In the genomic region with DNA sequence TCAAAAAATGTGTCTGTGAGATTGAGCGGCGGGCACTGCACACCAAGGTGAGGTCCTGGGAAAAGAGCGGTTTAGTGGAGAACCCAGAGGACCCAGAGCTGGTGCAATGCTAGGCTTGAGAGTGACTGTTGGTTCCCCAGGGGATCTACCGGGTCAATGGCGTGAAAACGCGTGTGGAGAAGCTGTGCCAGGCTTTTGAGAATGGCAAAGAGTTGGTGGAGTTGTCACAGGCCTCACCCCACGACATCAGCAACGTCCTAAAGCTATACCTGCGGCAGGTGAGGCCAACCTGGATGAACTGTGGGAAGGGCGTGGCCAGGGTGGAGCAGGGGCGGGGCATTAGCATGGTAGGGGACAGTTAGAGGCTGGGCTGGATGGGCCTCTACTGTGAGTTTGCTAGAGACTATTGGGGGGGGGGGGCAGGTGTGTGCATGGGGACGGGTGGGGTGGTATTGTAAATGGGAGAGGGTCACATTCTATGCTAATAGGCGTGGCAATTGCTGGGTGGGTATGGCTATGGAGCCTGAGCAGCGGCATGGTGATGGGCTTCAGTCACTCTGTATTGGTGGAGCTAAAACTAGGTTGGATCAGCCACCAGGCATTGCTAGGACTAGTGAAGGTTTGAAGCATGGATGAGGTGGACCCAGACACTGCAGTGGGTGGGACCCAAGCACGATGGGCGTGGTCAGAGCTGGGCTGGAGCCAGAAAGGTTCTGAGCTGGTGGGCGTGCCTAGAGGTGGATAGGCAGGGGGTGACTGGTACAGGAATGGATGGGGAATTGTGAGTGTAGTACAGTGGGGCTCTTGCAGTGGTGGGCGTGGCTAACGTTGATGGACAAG, we compare ENCODE assay signal across 14 mouse cellular contexts. TPM values are rescaled to one million over a fixed set of nuclear protein-coding genes. Genes with fewer than 3 reads are reported as not detected.
A peak's percentile ranks its signal among the peaks of the same experiment; 100 is the strongest.
DNase-seq lines count a peak whose midpoint lies in the region; ATAC-seq and TF ChIP-seq lines count a peak whose summit lies in the region.
"Had no signal": no experiment of that assay in that cellular context is flagged by ENCODE, and none has a peak within 500 bp of the region (broad histone marks: within the 10 kb centered on the region; RNA-seq: fewer than 3 reads in every experiment).

No protein-coding gene starts in this region.

- no peak overlapping the region for H3K9ac ChIP-seq in lung, embryonic 14.5 days
- no peak overlapping the region for H3K9ac ChIP-seq in ES-E14 (ENCODE audit: insufficient read depth, low read depth, low read length, poor library complexity, severe bottlenecking)
- H3K9ac ChIP-seq in intestine, embryonic 15.5 days: no peak overlapping the region
- no peak overlapping the region for H3K9ac ChIP-seq in stomach, embryonic 14.5 days (replicated peaks; ENCODE audit: low read depth, low read length)
- H3K9ac ChIP-seq: midbrain, embryonic 15.5 days had no signal

- no peak overlapping the region for H3K27ac ChIP-seq in lung, embryonic 14.5 days (ENCODE audit: low read depth)
- no peak overlapping the region for H3K27ac ChIP-seq in ES-E14 (ENCODE audit: insufficient read depth, low read depth, low read length, poor library complexity, severe bottlenecking)
- H3K27ac ChIP-seq in intestine, embryonic 15.5 days: no peak overlapping the region
- H3K27ac ChIP-seq in stomach, embryonic 14.5 days (ENCODE audit: low read length): no peak overlapping the region
- H3K27ac ChIP-seq: left cerebral cortex, adult 2 months; midbrain, embryonic 15.5 days had no signal

- H3K4me3 ChIP-seq in lung, embryonic 14.5 days (ENCODE audit: low read depth, low read length): no peak overlapping the region
- H3K4me3 ChIP-seq in ES-E14 (ENCODE audit: insufficient read depth in 1 of 2, low read depth in 1 of 2, low read length in 2 of 2, poor library complexity in 1 of 2, severe bottlenecking in 1 of 2): no peak overlapping the region
- no peak overlapping the region for H3K4me3 ChIP-seq in intestine, embryonic 15.5 days (replicated peaks)
- no peak overlapping the region for H3K4me3 ChIP-seq in stomach, embryonic 14.5 days (ENCODE audit: low read depth, low read length)
- H3K4me3 ChIP-seq: left cerebral cortex, adult 2 months; midbrain, embryonic 15.5 days had no signal

- 0 out of 2 replicates have a peak, but pooled peaks have one; percentile 1 for ATAC-seq in lung, embryonic 14.5 days (ENCODE audit: insufficient read depth)
- peak; percentile 50 for ATAC-seq in intestine, embryonic 15.5 days
- ATAC-seq in stomach, embryonic 14.5 days (ENCODE audit: insufficient number of reproducible peaks, insufficient read depth, low FRiP score, low read depth): peak; percentile 15; the same call in 1 of the 2 replicates
- ATAC-seq: inflammation-experienced regulatory T-cells, adult 6 months; midbrain, embryonic 15.5 days had no signal

- no peaks in the 10 kb centered on the region for H3K9me3 ChIP-seq in lung, embryonic 14.5 days (ENCODE audit: low read depth, low read length)
- H3K9me3 ChIP-seq in ES-E14 (ENCODE audit: control insufficient read depth, insufficient read depth, low read depth, low read length): no peaks in the 10 kb centered on the region
- H3K9me3 ChIP-seq in intestine, embryonic 15.5 days: no peaks in the 10 kb centered on the region
- no peaks in the 10 kb centered on the region for H3K9me3 ChIP-seq in stomach, embryonic 14.5 days (ENCODE audit: control insufficient read depth, low read depth, low read length)
- H3K9me3 ChIP-seq: midbrain, embryonic 15.5 days had no signal

- TF ChIP-seq CTCF in lung, embryonic 14.5 days (IDR thresholded peaks at IDR 0.05; ENCODE audit: low read depth): no peak

- no peak overlapping the region for H3K4me2 ChIP-seq in lung, embryonic 14.5 days
- H3K4me2 ChIP-seq in intestine, embryonic 15.5 days (replicated peaks): no peak overlapping the region
- H3K4me2 ChIP-seq in stomach, embryonic 14.5 days (replicated peaks; ENCODE audit: low read depth, low read length): no peak overlapping the region
- H3K4me2 ChIP-seq: midbrain, embryonic 15.5 days had no signal

- peaks cover 5% of the 10 kb centered on the region; the same call in 1 of the 2 replicates for H3K4me1 ChIP-seq in lung, embryonic 14.5 days (ENCODE audit: insufficient read depth)
- peaks cover 0 to 39% of the 10 kb centered on the region in 2 experiments; a peak in 2 of 4 replicates for H3K4me1 ChIP-seq in ES-E14 (ENCODE audit: control insufficient read depth in 2 of 2, insufficient read depth in 2 of 2, low read length in 2 of 2, poor library complexity in 1 of 2)
- H3K4me1 ChIP-seq in intestine, embryonic 15.5 days (replicated peaks): peaks cover 29% of the 10 kb centered on the region
- H3K4me1 ChIP-seq in stomach, embryonic 14.5 days (ENCODE audit: control insufficient read depth, insufficient read depth, low read length): peaks cover 8% of the 10 kb centered on the region

- intact Hi-C loops in left cerebral cortex, postnatal 14 days (cut with DNase I): no loop called here

- 67% methylated on average over 20 of the region's 20 CpGs for WGBS in lung, embryonic 14.5 days
- WGBS in intestine, embryonic 15.5 days: 68% methylated on average over 20 of the region's 20 CpGs
- WGBS in stomach, embryonic 14.5 days: 71% methylated on average over 20 of the region's 20 CpGs

- in situ Hi-C loops in ES-E14 (cut with MboI; ENCODE audit: low sequenced_read_pairs in 2 of 2, unreplicated experiment in 2 of 2): no loop called here

- DNase-seq in lung, embryonic 14.5 days: no peak
- DNase-seq in lung, postnatal 25 days (ENCODE audit: low spot score): no peak
- DNase-seq in ES-E14 (ENCODE audit: low read depth, low spot score): peak; percentile 77
- DNase-seq in left cerebral cortex, postnatal 14 days (ENCODE audit: low spot score in 2 of 2): no peak
- no peak for DNase-seq in c-Kit-positive CD71-positive TER-119-positive erythroid progenitor cells, embryonic 14.5 days (ENCODE audit: low spot score)
- DNase-seq: cerebellum, adult 9-10 months; embryo, embryonic 11 days; lung, adult 18-20 months; retina, postnatal 1 day had no signal

- H3K36me3 ChIP-seq in lung, embryonic 14.5 days (ENCODE audit: insufficient read depth): peaks cover 38% of the 10 kb centered on the region
- H3K36me3 ChIP-seq in ES-E14 (ENCODE audit: control insufficient read depth, insufficient read depth, low read length, poor library complexity, severe bottlenecking): peaks cover 5% of the 10 kb centered on the region; the same call in 1 of the 2 replicates
- H3K36me3 ChIP-seq in intestine, embryonic 15.5 days: no peaks in the 10 kb centered on the region
- H3K36me3 ChIP-seq in stomach, embryonic 14.5 days (ENCODE audit: control insufficient read depth, insufficient read depth, low read length): no peaks in the 10 kb centered on the region
- H3K36me3 ChIP-seq: midbrain, embryonic 15.5 days had no signal

- no peaks in the 10 kb centered on the region for H3K27me3 ChIP-seq in lung, embryonic 14.5 days (ENCODE audit: insufficient read depth, low read length)
- no peaks in the 10 kb centered on the region for H3K27me3 ChIP-seq in intestine, embryonic 15.5 days (replicated peaks)
- H3K27me3 ChIP-seq in stomach, embryonic 14.5 days (ENCODE audit: control insufficient read depth, insufficient read depth, low read length): no peaks in the 10 kb centered on the region
- H3K27me3 ChIP-seq: midbrain, embryonic 15.5 days had no signal

TF ChIP-seq in ES-E14, 5 proteins besides CTCF, POLR2A, EP300 and RAD21:
- TF ChIP-seq HCFC1 (IDR thresholded peaks at IDR 0.05; ENCODE audit: borderline replicate concordance, insufficient read depth, low read length): no peak

RNA-seq across cellular contexts. Expression of a gene that starts 11.4 kb away (rescaled TPM):
- 11.2 and 13.2 TPM in 2 replicates for polyA plus RNA-seq in lung, embryonic 14.5 days (2014; fragmentation: Nextera tagmentation; extraction: Ambion mirVana)
- total RNA-seq in ES-E14 (2012; rRNA removed): 17.0 and 20.9 TPM in 2 replicates
- 6.3 and 6.5 TPM in 2 replicates for polyA plus RNA-seq in intestine, embryonic 15.5 days (2015; fragmentation: Nextera tagmentation; extraction: Ambion mirVana)
- polyA plus RNA-seq in stomach, embryonic 14.5 days (2014; fragmentation: Nextera tagmentation; extraction: Ambion mirVana): 5.1 and 5.7 TPM in 2 replicates
- total RNA-seq in left cerebral cortex, postnatal 14 days (2021): 1 to 10 TPM; 3.3 to 4.0 TPM

RNA-seq across cellular contexts. Expression of a gene that starts 11.7 kb away (rescaled TPM):
- polyA plus RNA-seq in lung, embryonic 14.5 days (2014; fragmentation: Nextera tagmentation; extraction: Ambion mirVana): 240 and 258 TPM in 2 replicates
- 266 and 293 TPM in 2 replicates for total RNA-seq in ES-E14 (2012; rRNA removed)
- polyA plus RNA-seq in intestine, embryonic 15.5 days (2015; fragmentation: Nextera tagmentation; extraction: Ambion mirVana): 206 and 218 TPM in 2 replicates
- 220 TPM in 2 replicates for polyA plus RNA-seq in stomach, embryonic 14.5 days (2014; fragmentation: Nextera tagmentation; extraction: Ambion mirVana)
- 10 to 100 TPM; 66.9 to 68.9 TPM for total RNA-seq in left cerebral cortex, postnatal 14 days (2021)

RNA-seq across cellular contexts. Expression of a gene that starts 19.1 kb away (rescaled TPM):
- polyA plus RNA-seq in lung, embryonic 14.5 days (2014; fragmentation: Nextera tagmentation; extraction: Ambion mirVana): 471 and 474 TPM in 2 replicates
- 1,456 and 1,919 TPM in 2 replicates for total RNA-seq in ES-E14 (2012; rRNA removed)
- 712 and 771 TPM in 2 replicates for polyA plus RNA-seq in intestine, embryonic 15.5 days (2015; fragmentation: Nextera tagmentation; extraction: Ambion mirVana)
- 434 and 466 TPM in 2 replicates for polyA plus RNA-seq in stomach, embryonic 14.5 days (2014; fragmentation: Nextera tagmentation; extraction: Ambion mirVana)
- 100 to 1,000 TPM; 462 to 482 TPM for total RNA-seq in left cerebral cortex, postnatal 14 days (2021)

RNA-seq across cellular contexts. Expression of a gene that starts 31.6 kb away (rescaled TPM):
- polyA plus RNA-seq in lung, embryonic 14.5 days (2014; fragmentation: Nextera tagmentation; extraction: Ambion mirVana): 3.0 and 3.5 TPM in 2 replicates
- total RNA-seq in ES-E14 (2012; rRNA removed): 8.8 and 18.9 TPM in 2 replicates
- polyA plus RNA-seq in intestine, embryonic 15.5 days (2015; fragmentation: Nextera tagmentation; extraction: Ambion mirVana): 3.0 and 3.7 TPM in 2 replicates
- 3.2 and 3.6 TPM in 2 replicates for polyA plus RNA-seq in stomach, embryonic 14.5 days (2014; fragmentation: Nextera tagmentation; extraction: Ambion mirVana)
- 10 to 100 TPM; 10.9 TPM for total RNA-seq in left cerebral cortex, postnatal 14 days (2021)

RNA-seq across cellular contexts. Expression of a gene that starts 39.5 kb away (rescaled TPM):
- 354 and 364 TPM in 2 replicates for polyA plus RNA-seq in lung, embryonic 14.5 days (2014; fragmentation: Nextera tagmentation; extraction: Ambion mirVana)
- 94.1 and 159 TPM in 2 replicates for total RNA-seq in ES-E14 (2012; rRNA removed)
- 239 and 242 TPM in 2 replicates for polyA plus RNA-seq in intestine, embryonic 15.5 days (2015; fragmentation: Nextera tagmentation; extraction: Ambion mirVana)
- polyA plus RNA-seq in stomach, embryonic 14.5 days (2014; fragmentation: Nextera tagmentation; extraction: Ambion mirVana): 397 and 424 TPM in 2 replicates
- 10 to 100 TPM in 1 of 2 experiments, 1 to 10 TPM in 1; 9.5 to 11.9 TPM for total RNA-seq in left cerebral cortex, postnatal 14 days (2021)
